Mouse (Mus musculus): ENCODE results near the gene Gnrhr.

Gene Gnrhr

DNA sequence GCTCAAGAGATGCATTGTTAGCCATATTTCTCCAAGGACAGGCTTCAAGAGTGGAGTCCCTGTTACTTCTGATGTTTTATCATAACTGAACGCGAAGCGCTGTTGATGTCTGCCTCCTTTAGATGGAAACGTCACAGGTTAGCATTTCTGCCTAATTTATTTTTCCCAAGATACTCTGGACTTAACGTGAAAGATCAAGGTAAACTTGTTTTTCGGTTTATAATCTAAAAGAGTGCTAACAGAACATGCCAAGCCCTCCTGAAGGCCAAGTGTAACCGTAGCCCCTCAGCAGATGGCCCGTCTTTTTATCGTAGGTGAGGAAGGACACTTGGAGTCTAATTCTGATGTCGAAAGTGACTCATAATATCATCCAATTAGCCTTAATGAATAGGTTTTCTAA, at the start of gene Gnrhr:
TSS of gene Gnrhr (minus strand) at position 101 of the 400 bp plus-strand sequence.
- DNase-seq = no peak

DNA sequence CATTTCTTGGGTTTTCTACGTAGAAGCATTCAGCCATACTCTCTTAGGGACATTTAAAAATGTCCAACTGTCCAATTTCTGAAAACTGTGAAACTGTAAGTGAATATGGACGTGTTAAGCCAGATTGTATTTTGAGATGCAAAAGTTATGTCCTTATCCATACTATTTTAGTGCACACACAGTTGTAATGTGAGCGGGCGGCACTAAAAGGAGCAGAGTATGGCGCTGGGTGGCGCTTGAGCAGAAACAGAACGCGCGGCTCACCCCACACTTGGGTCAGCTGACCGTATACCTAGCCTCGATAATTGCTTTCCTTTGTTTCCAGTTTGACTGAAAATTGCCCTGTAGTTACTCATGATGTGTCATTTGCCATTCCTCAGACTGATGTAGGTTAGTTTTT, 48.9 kb upstream of the Gnrhr start:
- no peak for DNase-seq

DNA sequence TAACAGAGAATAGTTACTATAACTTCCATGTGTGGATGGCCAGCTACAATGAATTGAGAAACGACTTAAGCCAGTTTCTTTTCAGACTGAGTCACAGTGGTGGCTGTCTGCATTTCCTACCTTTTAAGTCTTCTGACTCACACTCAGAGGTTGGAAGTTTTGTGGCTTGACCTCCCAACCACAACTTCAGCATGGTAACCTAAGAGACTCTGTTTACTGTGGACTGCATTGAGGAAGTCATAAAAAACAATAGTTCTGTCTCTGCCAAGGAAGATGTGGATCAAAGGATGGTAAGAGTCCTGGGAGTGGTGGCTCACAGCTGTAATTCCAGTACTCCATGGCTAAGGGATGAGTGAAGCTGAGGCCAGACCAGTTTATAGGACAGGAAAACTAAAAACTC, 47.2 kb upstream of the Gnrhr start:
- no peak for DNase-seq

GRCm38 (mm10) chr5:86244275-86244674, 46.6 kb upstream of the Gnrhr start:
- DNase-seq = no peak

GRCm38 (mm10) chr5:86227156-86227853, 29.6 kb upstream of the Gnrhr start:
- no peak for DNase-seq

DNA sequence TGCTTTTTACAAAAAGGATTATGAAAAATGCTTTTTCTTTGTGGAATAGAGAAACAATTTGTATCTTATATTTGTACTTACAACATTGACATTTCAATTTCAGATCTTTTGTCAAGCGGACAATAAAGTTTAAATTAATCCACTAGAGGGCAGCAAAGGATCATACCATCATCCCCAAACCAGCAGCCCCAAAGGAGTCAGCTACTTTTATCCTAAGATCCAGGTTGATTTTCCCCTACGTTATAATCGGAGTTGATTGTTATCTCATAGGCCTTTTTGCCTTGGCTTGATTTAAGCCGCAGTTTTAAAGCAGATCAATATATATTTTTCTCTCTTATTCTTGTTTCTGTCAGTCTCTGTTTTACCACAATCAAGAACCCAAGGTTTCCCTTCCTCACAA, 6.3 kb downstream of the Gnrhr start:
- no peak for DNase-seq

DNA sequence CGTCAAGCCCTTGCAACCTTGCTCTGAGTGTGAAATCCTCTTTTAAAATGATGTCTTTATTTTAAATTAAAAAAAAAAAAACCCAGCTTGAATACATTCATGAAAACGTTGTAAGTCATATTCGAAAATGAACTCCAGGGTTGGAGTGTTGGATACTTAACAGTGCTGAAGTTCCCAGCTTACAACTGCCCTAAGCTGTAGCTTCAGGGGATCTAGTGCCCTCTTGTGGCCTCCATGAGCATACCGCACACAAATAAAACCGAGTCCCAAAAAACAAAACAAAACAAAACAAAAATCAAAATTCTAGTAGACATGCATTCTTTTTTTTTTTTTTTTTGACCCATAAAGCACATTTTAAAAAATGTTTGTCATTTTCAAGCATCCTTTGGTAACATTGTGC, 6.9 kb downstream of the Gnrhr start:
- DNase-seq = no peak

DNA sequence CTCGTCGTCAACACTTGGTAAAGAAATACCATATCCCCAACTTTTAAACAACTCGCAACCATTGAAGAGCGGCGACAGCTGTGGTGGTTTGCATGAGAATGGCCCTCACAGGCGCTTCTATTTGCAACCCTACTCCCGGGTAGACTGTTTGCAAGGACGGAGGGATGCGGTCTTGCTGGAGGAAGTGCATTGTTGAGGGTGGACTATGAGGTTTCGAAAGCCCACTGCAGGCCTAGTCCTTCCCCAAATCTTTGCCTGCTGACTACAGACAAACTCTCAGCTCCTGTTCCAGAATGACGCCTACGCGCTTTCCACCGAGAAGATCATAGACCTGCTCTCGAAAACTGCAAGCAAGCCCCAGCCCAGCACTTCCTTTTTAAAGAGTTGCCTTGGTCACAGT, 7.4 kb downstream of the Gnrhr start:
- peak; percentile 25 for DNase-seq

DNA sequence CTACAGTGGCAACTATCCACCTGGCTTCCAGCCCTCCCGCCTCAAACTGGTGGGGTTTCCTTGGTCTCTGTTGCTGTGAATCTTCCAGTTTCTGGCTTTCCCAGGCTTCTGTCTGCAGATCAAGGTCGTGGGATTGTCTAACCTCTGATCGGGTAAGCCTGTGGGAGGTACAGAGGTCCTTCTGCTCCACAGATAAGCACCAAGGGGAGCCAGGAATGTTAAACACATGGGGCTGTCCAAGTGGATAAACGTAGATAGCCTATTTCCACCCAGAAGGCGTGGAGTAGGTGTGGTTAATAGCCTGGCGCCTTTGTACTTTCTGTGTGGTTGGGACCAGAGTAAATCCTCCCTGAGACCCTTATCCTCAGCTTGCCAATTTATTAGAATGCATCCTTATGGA, 10.3 kb downstream of the Gnrhr start:
- no peak for DNase-seq

GRCm38 (mm10) chr5:86173778-86174177, 23.9 kb downstream of the Gnrhr start:
- no peak for DNase-seq

- peak; percentile 99 for DNase-seq
Measured at GRCm38 (mm10) chr5:86172449-86173161, 25.1 kb downstream of the Gnrhr start, which contains the start of gene Uba6. Uba6 (minus strand) TSS chr5:86172803.

DNA sequence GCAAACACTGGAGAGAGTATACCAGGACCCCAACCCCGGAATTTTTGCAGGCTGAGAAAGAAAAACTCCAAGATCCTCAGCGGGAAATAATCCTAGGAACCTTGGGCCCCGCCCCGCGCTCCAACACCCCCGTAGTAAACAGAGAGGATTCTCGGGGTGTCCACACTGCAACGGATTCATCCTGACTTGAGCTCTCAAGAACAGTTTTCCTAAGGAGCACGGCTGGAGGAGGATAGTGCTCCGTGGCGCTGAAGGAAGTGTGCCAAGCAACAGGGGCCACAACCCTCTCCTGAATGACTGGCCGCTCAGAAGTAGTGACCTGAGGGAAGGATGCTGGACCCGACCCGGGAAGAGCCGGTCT, 25.6 kb downstream of the Gnrhr start:
- DNase-seq = no peak
